In genomic region chr11:102089088-102089808, GRCm38 (mm10) we compare ENCODE assay signal across 8 mouse cellular contexts. TPM values are rescaled to one million over a fixed set of nuclear protein-coding genes. Genes with fewer than 3 reads are reported as not detected.
A peak's percentile ranks its signal among the peaks of the same experiment; 100 is the strongest.
DNase-seq lines count a peak whose midpoint lies in the region; ATAC-seq and TF ChIP-seq lines count a peak whose summit lies in the region.

No protein-coding gene starts in this region.

- TF ChIP-seq POLR2A in bone marrow macrophage, adult 2 months (IDR thresholded peaks at IDR 0.05; ENCODE audit: borderline replicate concordance, low read depth, low read length), result no peak

- no peaks in the 10 kb centered on the region for H3K9me3 ChIP-seq in embryonic facial prominence, embryonic 15.5 days (replicated peaks)
- H3K9me3 ChIP-seq in heart, embryonic 15.5 days (replicated peaks), result no peaks in the 10 kb centered on the region
- H3K9me3 ChIP-seq in liver, postnatal 0 days (ENCODE audit: low read length), result no peaks in the 10 kb centered on the region
- H3K9me3 ChIP-seq in neural tube, embryonic 15.5 days (replicated peaks), result no peaks in the 10 kb centered on the region

- WGBS in embryonic facial prominence, embryonic 15.5 days, result under 1% methylated on average over 20 of the region's 20 CpGs
- WGBS in heart, embryonic 15.5 days, result under 1% methylated on average over 20 of the region's 20 CpGs
- under 1% methylated on average over 20 of the region's 20 CpGs for WGBS in liver, postnatal 0 days (ENCODE audit: insufficient replicate concordance)
- WGBS in neural tube, embryonic 15.5 days, result under 1% methylated on average over 20 of the region's 20 CpGs

- no peak overlapping the region for H3K27ac ChIP-seq in bone marrow macrophage, adult 2 months (ENCODE audit: insufficient read depth, low read depth, low read length)
- H3K27ac ChIP-seq in embryonic facial prominence, embryonic 15.5 days (replicated peaks), result peak overlapping the region; percentile 89
- H3K27ac ChIP-seq in heart, embryonic 15.5 days, result peak overlapping the region; percentile 86
- H3K27ac ChIP-seq in liver, postnatal 0 days (ENCODE audit: low read depth), result peak overlapping the region; percentile 81
- H3K27ac ChIP-seq in neural tube, embryonic 15.5 days (replicated peaks), result peak overlapping the region; percentile 97

- 0 out of 2 replicates have a peak overlapping the region, but pooled peaks have one; percentile 55 for H3K9ac ChIP-seq in embryonic facial prominence, embryonic 15.5 days
- peak overlapping the region; percentile 73 for H3K9ac ChIP-seq in heart, embryonic 15.5 days
- peak overlapping the region; percentile 69 for H3K9ac ChIP-seq in liver, postnatal 0 days (replicated peaks)
- H3K9ac ChIP-seq in neural tube, embryonic 15.5 days (replicated peaks), result peak overlapping the region; percentile 82

- peak; percentile 61; the same call in 1 of the 2 replicates for TF ChIP-seq EP300 in liver, postnatal 0 days (IDR thresholded peaks at IDR 0.05; ENCODE audit: low read depth)

- peak; percentile 32; the same call in 1 of the 2 replicates for TF ChIP-seq CTCF in bone marrow macrophage, adult 2 months (IDR thresholded peaks at IDR 0.05; ENCODE audit: low read depth, low read length)
- peak; percentile 74 for TF ChIP-seq CTCF in liver, postnatal 0 days (IDR thresholded peaks at IDR 0.05; ENCODE audit: low read depth)

- peak overlapping the region; percentile 46 for H3K4me3 ChIP-seq in bone marrow macrophage, adult 2 months (ENCODE audit: insufficient read depth, low read length)
- peak overlapping the region; percentile 66 for H3K4me3 ChIP-seq in embryonic facial prominence, embryonic 15.5 days (replicated peaks)
- peak overlapping the region; percentile 81 for H3K4me3 ChIP-seq in heart, embryonic 15.5 days
- H3K4me3 ChIP-seq in liver, postnatal 0 days (ENCODE audit: low read depth, low read length), result peak overlapping the region; percentile 59
- peak overlapping the region; percentile 80 for H3K4me3 ChIP-seq in neural tube, embryonic 15.5 days (replicated peaks)

- H3K27me3 ChIP-seq in embryonic facial prominence, embryonic 15.5 days, result no peaks in the 10 kb centered on the region; the same call in 1 of the 2 replicates
- no peaks in the 10 kb centered on the region for H3K27me3 ChIP-seq in heart, embryonic 15.5 days
- no peaks in the 10 kb centered on the region; the same call in 1 of the 2 replicates for H3K27me3 ChIP-seq in liver, postnatal 0 days (ENCODE audit: insufficient read depth, low read length)
- H3K27me3 ChIP-seq in neural tube, embryonic 15.5 days (replicated peaks), result no peaks in the 10 kb centered on the region

- no peaks in the 10 kb centered on the region for H3K36me3 ChIP-seq in embryonic facial prominence, embryonic 15.5 days
- no peaks in the 10 kb centered on the region for H3K36me3 ChIP-seq in heart, embryonic 15.5 days
- H3K36me3 ChIP-seq in liver, postnatal 0 days (replicated peaks; ENCODE audit: insufficient read depth, low read length), result no peaks in the 10 kb centered on the region
- H3K36me3 ChIP-seq in neural tube, embryonic 15.5 days, result peaks cover 7% of the 10 kb centered on the region; the same call in 1 of the 2 replicates

- DNase-seq in ES-CJ7 (ENCODE audit: low read depth, low spot score), result peak; percentile 77
- peak; percentile 68 for DNase-seq in kidney, postnatal 14 days
- peak; percentile 80 for DNase-seq in liver, postnatal 0 days
- DNase-seq in urinary bladder, adult 2 months (ENCODE audit: low spot score), result peak; percentile 35

- H3K4me1 ChIP-seq in bone marrow macrophage, adult 2 months (ENCODE audit: control insufficient read depth, insufficient read depth, low read length), result peaks cover 2% of the 10 kb centered on the region; the same call in 1 of the 2 replicates
- peaks cover 33% of the 10 kb centered on the region for H3K4me1 ChIP-seq in embryonic facial prominence, embryonic 15.5 days
- peaks cover 20% of the 10 kb centered on the region for H3K4me1 ChIP-seq in heart, embryonic 15.5 days (replicated peaks)
- H3K4me1 ChIP-seq in liver, postnatal 0 days (ENCODE audit: insufficient read depth), result peaks cover 17% of the 10 kb centered on the region
- H3K4me1 ChIP-seq in neural tube, embryonic 15.5 days, result peaks cover 26% of the 10 kb centered on the region

- ATAC-seq in embryonic facial prominence, embryonic 15.5 days (ENCODE audit: insufficient number of reproducible peaks, low FRiP score, low TSS enrichment, low read depth), result peak; percentile 40; the same call in 1 of the 2 replicates
- ATAC-seq in heart, embryonic 15.5 days (replicated peaks; ENCODE audit: insufficient number of reproducible peaks, insufficient read depth, low FRiP score, low read depth), result peak; percentile 42
- peak; percentile 85 for ATAC-seq in liver, postnatal 0 days
- ATAC-seq in neural tube, embryonic 15.5 days (ENCODE audit: low FRiP score), result peak; percentile 54

- H3K4me2 ChIP-seq in embryonic facial prominence, embryonic 15.5 days (replicated peaks), result peak overlapping the region; percentile 92
- H3K4me2 ChIP-seq in heart, embryonic 15.5 days, result peak overlapping the region; percentile 97
- H3K4me2 ChIP-seq in liver, postnatal 0 days (ENCODE audit: low read depth, low read length), result peak overlapping the region; percentile 85
- H3K4me2 ChIP-seq in neural tube, embryonic 15.5 days, result peak overlapping the region; percentile 85

RNA-seq across cellular contexts. Expression of gene Mpp2, which starts 0.9 kb away (rescaled TPM):
- polyA plus RNA-seq in bone marrow macrophage, adult 2 months (2012; ENCODE audit: insufficient read depth, insufficient read length, missing spikeins), result not detected in 2 replicates
- 7.0 and 10.7 TPM in 2 replicates for polyA plus RNA-seq in embryonic facial prominence, embryonic 15.5 days (2015; fragmentation: Nextera tagmentation; extraction: Ambion mirVana)
- 6.0 and 9.3 TPM in 2 replicates for polyA plus RNA-seq in heart, embryonic 15.5 days (2015; fragmentation: Nextera tagmentation; extraction: Ambion mirVana)
- 3.9 and 4.4 TPM in 2 replicates for polyA plus RNA-seq in liver, postnatal 0 days (2015; fragmentation: Nextera tagmentation; extraction: Ambion mirVana)
- polyA plus RNA-seq in neural tube, embryonic 15.5 days (2015; fragmentation: Nextera tagmentation; extraction: Ambion mirVana), result 30.4 and 31.8 TPM in 2 replicates
- 18.9 and 21.0 TPM in 2 replicates for polyA plus RNA-seq in urinary bladder, adult 2 months (2012; rRNA removed)

RNA-seq across cellular contexts. Expression of gene Ppy, which starts 11.9 kb away (rescaled TPM):
- polyA plus RNA-seq in bone marrow macrophage, adult 2 months (2012; ENCODE audit: insufficient read depth, insufficient read length, missing spikeins), result not detected in 2 replicates
- polyA plus RNA-seq in embryonic facial prominence, embryonic 15.5 days (2015; fragmentation: Nextera tagmentation; extraction: Ambion mirVana), result not detected in 2 replicates
- polyA plus RNA-seq in heart, embryonic 15.5 days (2015; fragmentation: Nextera tagmentation; extraction: Ambion mirVana), result not detected in 2 replicates
- polyA plus RNA-seq in liver, postnatal 0 days (2015; fragmentation: Nextera tagmentation; extraction: Ambion mirVana), result 0.72 TPM in 1 of 2 replicates, not detected in the other
- 0.36 TPM in 1 of 2 replicates, not detected in the other for polyA plus RNA-seq in neural tube, embryonic 15.5 days (2015; fragmentation: Nextera tagmentation; extraction: Ambion mirVana)
- 0.19 and 0.51 TPM in 2 replicates for polyA plus RNA-seq in urinary bladder, adult 2 months (2012; rRNA removed)

RNA-seq across cellular contexts. Expression of gene Pyy, which starts 18.4 kb away (rescaled TPM):
- not detected in 2 replicates for polyA plus RNA-seq in bone marrow macrophage, adult 2 months (2012; ENCODE audit: insufficient read depth, insufficient read length, missing spikeins)
- not detected in 2 replicates for polyA plus RNA-seq in embryonic facial prominence, embryonic 15.5 days (2015; fragmentation: Nextera tagmentation; extraction: Ambion mirVana)
- polyA plus RNA-seq in heart, embryonic 15.5 days (2015; fragmentation: Nextera tagmentation; extraction: Ambion mirVana), result not detected in 2 replicates
- polyA plus RNA-seq in liver, postnatal 0 days (2015; fragmentation: Nextera tagmentation; extraction: Ambion mirVana), result 1.8 TPM in 1 of 2 replicates, not detected in the other
- polyA plus RNA-seq in neural tube, embryonic 15.5 days (2015; fragmentation: Nextera tagmentation; extraction: Ambion mirVana), result 1.0 and 7.8 TPM in 2 replicates
- polyA plus RNA-seq in urinary bladder, adult 2 months (2012; rRNA removed), result not detected in 2 replicates

RNA-seq across cellular contexts. Expression of gene Cd300lg, which starts 47.9 kb away (rescaled TPM):
- polyA plus RNA-seq in bone marrow macrophage, adult 2 months (2012; ENCODE audit: insufficient read depth, insufficient read length, missing spikeins), result 5.1 and 6.4 TPM in 2 replicates
- polyA plus RNA-seq in embryonic facial prominence, embryonic 15.5 days (2015; fragmentation: Nextera tagmentation; extraction: Ambion mirVana), result 1.5 and 2.1 TPM in 2 replicates
- polyA plus RNA-seq in heart, embryonic 15.5 days (2015; fragmentation: Nextera tagmentation; extraction: Ambion mirVana), result 7.2 and 8.4 TPM in 2 replicates
- 1.8 and 2.3 TPM in 2 replicates for polyA plus RNA-seq in liver, postnatal 0 days (2015; fragmentation: Nextera tagmentation; extraction: Ambion mirVana)
- 0.64 and 0.88 TPM in 2 replicates for polyA plus RNA-seq in neural tube, embryonic 15.5 days (2015; fragmentation: Nextera tagmentation; extraction: Ambion mirVana)
- polyA plus RNA-seq in urinary bladder, adult 2 months (2012; rRNA removed), result 15.3 and 19.8 TPM in 2 replicates

RNA-seq across cellular contexts. Expression of gene Nags, which starts 56.1 kb away (rescaled TPM):
- polyA plus RNA-seq in bone marrow macrophage, adult 2 months (2012; ENCODE audit: insufficient read depth, insufficient read length, missing spikeins), result not detected in 2 replicates
- polyA plus RNA-seq in embryonic facial prominence, embryonic 15.5 days (2015; fragmentation: Nextera tagmentation; extraction: Ambion mirVana), result 0.98 and 1.7 TPM in 2 replicates
- polyA plus RNA-seq in heart, embryonic 15.5 days (2015; fragmentation: Nextera tagmentation; extraction: Ambion mirVana), result 0.24 TPM in 1 of 2 replicates, not detected in the other
- 18.5 and 25.1 TPM in 2 replicates for polyA plus RNA-seq in liver, postnatal 0 days (2015; fragmentation: Nextera tagmentation; extraction: Ambion mirVana)
- 0.10 TPM in 1 of 2 replicates, not detected in the other for polyA plus RNA-seq in neural tube, embryonic 15.5 days (2015; fragmentation: Nextera tagmentation; extraction: Ambion mirVana)
- polyA plus RNA-seq in urinary bladder, adult 2 months (2012; rRNA removed), result 0.07 and 0.15 TPM in 2 replicates
